Mouse (Mus musculus) lung, embryonic 16.5 days (tissue): ENCODE measurements around the gene Lbhd1. TPM values are rescaled to one million over a fixed set of nuclear protein-coding genes. Genes with fewer than 3 reads are reported as not detected.
"Not testable (repeated sequence)": the region's sequence is repeated elsewhere in the genome, so short reads cannot be mapped to it uniquely, and the experiment has no call there.

Experiments
- ATAC-seq: fragments of 200-750 bp; cut with Nextera tagmentation; 2 replicates; pipeline ENCODE4 v1.8.0; 2017; ENCODE audit warnings: low read depth, mild to moderate bottlenecking, moderate library complexity
- H3K27ac ChIP-seq: fragments of 300-500 bp; sonication (generic); 2 replicates; pipeline ENCODE4 v1.5.1; 2014; ENCODE audit warnings: mild to moderate bottlenecking, control low read depth, low read length
- H3K27me3 ChIP-seq: fragments of 300-500 bp; sonication (generic); 2 replicates; pipeline ENCODE4 v1.6.1; 2014; ENCODE audit warnings: low read depth, low read length, mixed read lengths; ENCODE audit not compliant: control insufficient read depth, insufficient read depth
- H3K36me3 ChIP-seq: fragments of 300-500 bp; sonication (generic); 2 replicates; pipeline ENCODE4 v1.6.1; 2014; ENCODE audit warnings: low read length; ENCODE audit not compliant: control insufficient read depth, insufficient read depth
- H3K4me1 ChIP-seq: fragments of 300-500 bp; sonication (generic); replicated peaks from 2 replicates; pipeline ENCODE4 v1.6.1; 2014; ENCODE audit warnings: low read length, mixed read lengths; ENCODE audit not compliant: control insufficient read depth, insufficient read depth
- H3K4me2 ChIP-seq: fragments of 300-500 bp; sonication (generic); 2 replicates; pipeline ENCODE4 v1.6.1; 2014; ENCODE audit warnings: low read depth, low read length, control low read depth
- H3K4me3 ChIP-seq: fragments of 300-500 bp; sonication (generic); 2 replicates; pipeline ENCODE4 v1.5.1; 2014; ENCODE audit warnings: mild to moderate bottlenecking, low read length, control low read depth
- H3K9ac ChIP-seq: fragments of 300-500 bp; sonication (generic); 2 replicates; pipeline ENCODE4 v1.6.1; 2014; ENCODE audit warnings: low read length, control low read depth
- H3K9me3 ChIP-seq: fragments of 300-500 bp; sonication (generic); 2 replicates; pipeline ENCODE4 v1.6.1; 2016; ENCODE audit warnings: low read length; ENCODE audit not compliant: control insufficient read depth
- WGBS: fragments of 180-500 bp; shearing (Covaris S2); extraction: QIAGEN DNeasy Blood & Tissue Kit; methylation state at CpG from one replicate; pipeline ENCODE4 v1.1.7; 2014; 5-methylcytosine and 5-hydroxymethylcytosine counted together
- polyA plus RNA-seq: library from polyadenylated mRNA; unstranded; fragments of >200 nt; fragmentation: Nextera tagmentation; extraction: Ambion mirVana; gene quantifications from 2 replicates; pipeline ENCODE4 v1.2.1, GENCODE M21; 2015

Lbhd1 gene
- polyA plus RNA-seq, 1 experiment from 2014 or later = 71.3 TPM

DNA sequence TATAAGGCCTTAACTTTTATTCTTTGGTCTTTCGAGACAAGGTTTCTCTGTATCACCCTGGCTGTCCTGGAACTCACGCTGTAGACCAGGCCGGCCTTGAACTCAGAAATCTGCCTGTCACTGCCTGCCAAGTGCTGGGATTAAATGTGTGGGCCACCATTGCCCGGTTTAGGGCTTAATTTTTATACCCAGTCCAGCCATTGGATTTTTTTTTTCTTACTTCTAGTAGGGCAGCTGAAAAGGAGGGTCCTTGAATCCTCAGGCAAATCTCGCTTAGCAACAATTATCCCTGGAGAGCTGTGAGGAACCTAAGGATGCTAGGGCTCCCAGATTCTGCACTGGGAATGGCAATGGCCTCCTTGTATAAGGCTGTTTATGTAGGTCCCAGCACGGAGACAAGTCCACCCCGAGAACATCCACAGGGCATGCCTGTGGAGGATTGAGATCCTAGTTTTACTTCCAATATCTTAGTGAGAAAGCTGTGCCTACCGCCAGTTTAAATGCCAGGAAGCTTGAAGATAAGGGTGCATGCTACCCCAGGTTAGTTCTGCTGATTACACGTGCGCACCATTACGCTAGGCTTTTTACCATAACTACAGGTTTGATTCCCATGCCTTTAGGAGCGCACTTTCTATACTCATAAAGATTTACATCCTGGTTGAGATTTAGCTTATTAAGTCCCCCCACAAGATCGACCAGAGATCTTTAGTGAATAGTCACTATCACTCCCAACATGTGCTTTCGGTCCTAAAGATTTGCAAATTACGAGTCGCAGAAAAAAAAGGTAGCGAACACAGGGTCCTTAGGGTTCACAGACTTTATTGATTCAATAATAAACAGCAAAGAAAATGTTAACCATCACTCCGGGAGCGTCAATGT is 4.3 kb downstream of the Lbhd1 start:
- Histone ChIP-seq H3K36me3 (peaks cover 8% of the 10 kb centered on the region; the same call in 1 of the 2 replicates), H3K9ac (peak overlapping the region; percentile 84), H3K27me3 (no peaks in the 10 kb centered on the region), H3K27ac (peak overlapping the region; percentile 77), H3K4me1 (peaks cover 12% of the 10 kb centered on the region), H3K4me3 (peak overlapping the region; percentile 76), H3K4me2 (peak overlapping the region; percentile 79), H3K9me3 (no peaks in the 10 kb centered on the region)
- no peak for ATAC-seq
- 10% methylated on average over 19 of the region's 19 CpGs for WGBS

DNA sequence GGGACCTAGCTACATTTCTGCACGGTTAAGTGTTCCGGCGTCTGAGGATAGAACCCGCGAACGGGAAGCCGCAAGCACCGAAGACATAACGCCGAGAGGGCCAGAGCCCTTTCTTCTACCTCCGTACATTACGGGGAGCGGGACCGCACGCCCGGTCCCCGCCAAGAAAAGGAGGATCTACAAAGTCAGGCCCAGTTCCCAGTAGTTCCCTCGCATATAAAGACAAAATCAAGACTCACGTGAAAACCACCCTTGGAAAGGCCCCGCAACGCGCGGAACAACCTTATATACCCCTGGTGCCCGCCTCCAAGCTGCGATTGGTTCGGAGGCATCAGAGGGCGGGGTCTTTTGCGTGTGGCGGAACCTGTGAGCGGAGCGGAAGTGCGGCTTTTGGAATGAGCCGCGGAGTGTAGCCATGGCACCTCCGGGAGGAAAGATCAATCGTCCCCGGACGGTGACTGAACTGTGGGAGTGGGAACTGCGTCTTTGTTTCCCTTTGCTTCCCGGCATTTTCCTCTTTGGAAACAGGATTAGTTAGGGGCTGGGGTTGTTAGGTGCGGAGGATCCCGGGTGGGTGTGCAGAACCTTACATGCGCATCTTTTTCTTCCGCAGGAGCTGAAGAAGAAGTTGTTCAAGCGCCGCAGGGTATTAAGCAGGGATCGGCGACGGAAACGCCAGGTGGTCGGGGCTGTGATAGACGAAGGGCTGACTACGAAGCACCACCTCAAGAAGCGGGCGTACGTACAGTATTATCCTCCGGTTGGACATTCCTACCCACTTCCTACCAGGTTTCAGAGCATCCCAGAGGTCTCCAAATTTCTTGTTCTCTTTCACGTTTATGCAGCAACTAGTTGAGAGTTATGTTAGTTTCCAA is 5.2 kb downstream of the Lbhd1 start, which contains the start of the genes 1810009A15Rik and Gm49416:
Gene 1810009A15Rik, plus strand, starts transcription at position 343 of the 875 bp plus-strand sequence.
Gene Gm49416, plus strand, starts transcription at position 416 of the 875 bp plus-strand sequence.
- Histone ChIP-seq H3K4me1 (peaks cover 16% of the 10 kb centered on the region), H3K27ac (peak within 1 kb of the TSS; percentile 83), H3K4me2 (peak within 1 kb of the TSS; percentile 79), H3K4me3 (peak within 1 kb of the TSS; percentile 76), H3K27me3 (no peaks in the 10 kb centered on the region), H3K9me3 (no peaks in the 10 kb centered on the region), H3K36me3 (peaks cover 8% of the 10 kb centered on the region; the same call in 1 of the 2 replicates), H3K9ac (peak within 1 kb of the TSS; percentile 84)
- peak; percentile 96 for ATAC-seq
- WGBS = 1% methylated on average over 58 of the region's 58 CpGs

DNA sequence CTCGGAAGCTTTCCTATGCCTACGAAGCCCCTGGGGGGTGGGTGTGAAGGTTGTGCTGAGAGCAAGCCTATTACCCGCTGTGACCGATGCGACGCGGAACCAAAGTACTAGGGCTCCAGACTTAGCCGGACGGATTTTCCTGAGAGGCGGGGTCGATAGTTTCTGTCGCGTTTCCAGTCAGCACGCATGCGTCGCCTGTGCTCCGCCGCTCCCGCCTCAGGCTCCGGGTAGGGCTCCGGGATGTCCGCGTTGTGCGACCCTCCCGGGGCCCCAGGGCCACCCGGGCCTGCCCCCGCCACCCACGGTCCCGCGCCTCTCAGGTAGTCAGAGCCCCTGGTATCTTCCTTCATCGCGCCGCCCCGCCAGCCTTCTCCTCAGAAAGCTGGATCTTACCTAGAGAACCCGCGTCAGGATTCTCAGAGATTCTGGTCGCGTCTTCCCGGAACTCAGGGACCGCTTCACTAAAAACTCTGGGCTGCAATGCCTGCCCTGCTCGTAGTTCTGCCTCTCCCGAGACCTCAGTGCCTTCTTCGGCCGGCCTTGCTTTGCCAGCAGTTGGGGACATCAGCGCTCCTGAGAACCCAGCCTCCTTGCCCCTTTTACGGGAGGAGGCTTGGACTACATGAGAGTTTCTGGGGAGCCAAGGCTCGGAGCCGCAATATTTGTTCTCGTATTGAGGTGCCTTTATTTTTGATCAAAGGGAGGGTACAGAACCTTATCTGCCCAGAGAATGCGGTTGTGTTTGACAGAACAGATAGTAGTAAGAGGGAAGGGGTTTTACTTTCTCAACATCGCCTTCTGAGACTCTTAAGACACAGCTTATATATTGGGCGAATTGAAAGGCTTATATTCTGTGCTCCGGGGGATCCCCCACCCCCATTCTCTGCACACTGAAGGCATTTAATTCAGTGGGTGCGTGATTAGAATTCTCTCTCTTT is 9.6 kb downstream of the Lbhd1 start, which contains the start of gene Ints5:
Gene Ints5, plus strand, starts transcription at position 177 of the 938 bp plus-strand sequence.
- Histone ChIP-seq H3K9ac (peak within 1 kb of the TSS; percentile 96), H3K9me3 (no peaks in the 10 kb centered on the region), H3K27me3 (no peaks in the 10 kb centered on the region), H3K4me2 (peak within 1 kb of the TSS; percentile 88), H3K27ac (peak within 1 kb of the TSS; percentile 77), H3K36me3 (peaks cover 11% of the 10 kb centered on the region), H3K4me3 (peak within 1 kb of the TSS; percentile 82), H3K4me1 (peaks cover 21% of the 10 kb centered on the region)
- peak; percentile 56 for ATAC-seq
- 1% methylated on average over 54 of the region's 54 CpGs for WGBS

DNA sequence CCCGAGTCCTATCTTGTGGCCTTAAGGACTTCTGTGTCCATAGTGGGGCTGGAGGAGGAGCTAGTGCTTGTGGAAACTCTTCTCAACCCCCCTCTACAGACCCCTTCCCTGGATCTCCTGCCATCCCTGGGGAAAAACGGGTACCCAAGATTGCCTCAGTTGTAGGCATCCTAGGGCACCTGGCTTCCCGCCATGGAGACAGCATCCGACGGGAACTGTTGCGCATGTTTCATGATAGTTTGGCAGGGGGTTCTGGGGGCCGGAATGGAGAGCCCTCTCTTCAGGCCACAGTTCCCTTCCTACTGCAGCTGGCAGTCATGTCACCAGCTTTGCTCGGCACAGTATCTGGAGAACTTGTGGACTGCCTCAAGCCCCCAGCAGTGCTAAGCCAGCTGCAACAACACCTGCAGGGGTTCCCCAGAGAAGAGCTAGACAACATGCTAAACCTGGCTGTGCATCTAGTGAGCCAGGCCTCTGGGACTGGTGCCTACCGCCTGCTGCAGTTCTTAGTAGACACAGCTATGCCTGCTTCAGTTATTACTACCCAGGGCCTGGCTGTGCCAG is 11.9 kb downstream of the Lbhd1 start:
- 87% methylated on average over 9 of the region's 9 CpGs for WGBS
- Histone ChIP-seq H3K9ac (peak overlapping the region; percentile 22; the same call in 1 of the 2 replicates), H3K9me3 (no peaks in the 10 kb centered on the region), H3K4me2 (no peak overlapping the region), H3K27ac (no peak overlapping the region), H3K4me3 (no peak overlapping the region), H3K27me3 (no peaks in the 10 kb centered on the region), H3K36me3 (peaks cover 11% of the 10 kb centered on the region), H3K4me1 (peaks cover 24% of the 10 kb centered on the region)
- ATAC-seq = no peak

DNA sequence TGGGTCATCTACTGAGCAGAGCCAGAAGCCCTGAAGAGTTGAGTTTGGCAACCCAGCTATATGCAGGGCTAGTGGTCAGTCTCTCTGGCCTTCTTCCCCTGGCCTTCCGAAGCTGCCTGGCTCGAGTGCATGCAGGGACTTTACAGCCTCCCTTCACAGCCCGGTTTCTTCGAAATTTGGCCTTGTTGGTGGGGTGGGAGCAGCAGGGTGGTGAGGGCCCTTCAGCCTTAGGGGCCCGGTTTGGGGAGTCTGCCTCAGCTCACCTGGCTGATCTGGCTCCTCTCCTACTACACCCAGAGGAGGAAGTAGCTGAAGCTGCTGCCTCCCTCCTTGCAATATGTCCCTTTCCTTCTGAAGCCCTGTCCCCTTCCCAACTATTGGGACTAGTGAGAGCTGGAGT is 12.7 kb downstream of the Lbhd1 start:
- 86% methylated on average over 5 of the region's 5 CpGs for WGBS
- not testable (repeated sequence) for H3K4me2 ChIP-seq, H3K9ac ChIP-seq, ATAC-seq, H3K4me3 ChIP-seq, H3K9me3 ChIP-seq, H3K36me3 ChIP-seq, H3K27me3 ChIP-seq, H3K27ac ChIP-seq
- H3K4me1 ChIP-seq = peaks cover 24% of the 10 kb centered on the region

DNA sequence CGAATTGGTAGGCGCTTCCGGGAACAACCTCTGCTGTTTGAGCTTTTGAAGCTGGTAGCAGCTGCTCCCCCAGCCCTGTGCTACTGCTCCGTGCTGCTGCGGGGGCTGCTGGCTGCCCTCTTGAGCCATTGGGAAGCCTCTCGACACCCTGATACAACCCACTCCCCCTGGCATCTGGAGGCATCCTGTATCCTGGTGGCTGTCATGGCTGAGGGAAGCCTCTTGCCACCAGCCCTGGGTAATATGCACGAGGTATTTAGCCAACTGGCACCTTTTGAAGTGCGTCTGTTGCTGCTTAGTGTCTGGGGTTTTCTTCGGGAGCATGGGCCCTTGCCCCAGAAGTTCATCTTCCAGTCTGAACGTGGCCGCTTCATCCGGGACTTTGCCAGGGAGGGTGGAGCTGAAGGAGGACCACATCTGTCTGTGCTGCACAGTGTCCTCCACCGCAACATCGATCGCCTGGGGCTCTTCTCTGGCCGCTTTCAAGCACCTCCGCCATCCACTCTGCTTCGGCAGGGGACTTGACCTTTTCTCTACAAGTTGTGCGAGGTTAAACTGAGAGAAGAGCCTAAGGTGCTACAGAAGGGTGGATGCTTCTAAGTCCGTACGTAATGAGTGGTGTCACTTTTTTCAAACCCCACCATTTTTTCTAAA is 13.8 kb downstream of the Lbhd1 start:
- H3K9me3 ChIP-seq, H3K36me3 ChIP-seq, H3K27me3 ChIP-seq: not testable (repeated sequence)
- peaks cover 24% of the 10 kb centered on the region for H3K4me1 ChIP-seq
- 13% methylated on average over 21 of the region's 21 CpGs for WGBS
- peak; percentile 49 for ATAC-seq
- peak overlapping the region; percentile 60 for H3K4me2 ChIP-seq
- H3K9ac ChIP-seq = peak overlapping the region; percentile 69
- H3K27ac ChIP-seq = peak overlapping the region; percentile 87
- H3K4me3 ChIP-seq = peak overlapping the region; percentile 90

DNA sequence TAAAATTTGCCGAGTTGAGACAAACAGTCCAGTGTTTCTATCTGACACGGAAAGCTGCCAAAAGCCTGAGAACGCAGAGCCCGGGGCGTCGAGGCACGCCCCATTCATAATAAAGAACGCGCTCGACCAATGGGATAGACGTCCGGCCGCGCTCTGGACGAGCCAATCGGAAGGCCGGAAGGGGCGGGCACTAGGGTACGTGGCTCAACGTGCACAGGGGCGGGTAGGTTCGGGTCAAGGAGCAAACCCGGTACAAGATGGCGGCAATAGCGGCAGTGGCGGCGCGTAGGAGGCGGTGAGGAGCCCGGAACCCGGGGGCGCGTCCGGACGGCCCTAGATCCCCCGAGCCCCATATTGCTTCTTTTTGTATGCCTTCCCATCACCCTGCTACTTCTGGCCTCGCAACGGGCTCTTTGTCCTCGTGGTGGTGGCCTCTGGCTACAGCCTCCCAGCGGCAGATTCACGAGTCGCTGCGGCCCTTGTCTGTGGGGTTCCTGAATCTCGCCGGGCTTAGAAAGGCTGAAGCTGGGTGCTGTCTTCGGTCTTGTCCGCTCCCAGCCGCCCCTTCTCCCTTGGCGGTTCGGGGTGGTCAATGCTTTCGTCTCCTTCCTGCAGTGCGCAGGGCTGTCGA is 14.4 kb downstream of the Lbhd1 start, which contains the start of gene Ganab:
Gene Ganab, plus strand, starts transcription at position 207 of the 631 bp plus-strand sequence.
- Histone ChIP-seq H3K4me3 (peak within 1 kb of the TSS; percentile 90), H3K4me2 (peak within 1 kb of the TSS; percentile 60), H3K27ac (peak within 1 kb of the TSS; percentile 88), H3K27me3 (no peaks in the 10 kb centered on the region), H3K4me1 (peaks cover 24% of the 10 kb centered on the region), H3K9ac (peak within 1 kb of the TSS; percentile 94), H3K9me3 (no peaks in the 10 kb centered on the region), H3K36me3 (peaks cover 11% of the 10 kb centered on the region)
- under 1% methylated on average over 53 of the region's 53 CpGs for WGBS
- ATAC-seq = peak; percentile 99
